Mouse (Mus musculus) lung, embryonic 14.5 days (tissue): ENCODE data around the gene Nans. TPM values are rescaled to one million over a fixed set of nuclear protein-coding genes. Genes with fewer than 3 reads are reported as not detected.

ENCODE experiments used
- ATAC-seq: fragments of 200-750 bp; cut with Nextera tagmentation; 2 replicates; pipeline ENCODE4 v1.8.0; 2017; ENCODE audit warnings: mild to moderate bottlenecking, moderate TSS enrichment, moderate library complexity; ENCODE audit not compliant: insufficient read depth
- DNase-seq: peaks from one replicate; pipeline ENCODE4 v3.0.0-alpha.2; 2015
- H3K27ac ChIP-seq: fragments of 300-500 bp; sonication (generic); 2 replicates; pipeline ENCODE4 v1.5.1; 2014; ENCODE audit warnings: low read depth, mild to moderate bottlenecking, moderate library complexity
- H3K27me3 ChIP-seq: fragments of 300-500 bp; sonication (generic); 2 replicates; pipeline ENCODE4 v1.6.1; 2014; ENCODE audit warnings: low read length, control low read depth; ENCODE audit not compliant: insufficient read depth
- H3K36me3 ChIP-seq: fragments of 300-500 bp; sonication (generic); 2 replicates; pipeline ENCODE4 v1.6.1; 2014; ENCODE audit warnings: control low read depth; ENCODE audit not compliant: insufficient read depth
- H3K4me1 ChIP-seq: fragments of 300-500 bp; sonication (generic); 2 replicates; pipeline ENCODE4 v1.6.1; 2014; ENCODE audit warnings: antibody characterized with exemption, control low read depth; ENCODE audit not compliant: insufficient read depth
- H3K4me2 ChIP-seq: fragments of 300-500 bp; sonication (generic); 2 replicates; pipeline ENCODE4 v1.6.1; 2014; ENCODE audit warnings: mild to moderate bottlenecking
- H3K4me3 ChIP-seq: fragments of 300-500 bp; sonication (generic); 2 replicates; pipeline ENCODE4 v1.5.1; 2014; ENCODE audit warnings: low read depth, low read length
- H3K9ac ChIP-seq: fragments of 300-500 bp; sonication (generic); 2 replicates; pipeline ENCODE4 v1.6.1; 2014
- H3K9me3 ChIP-seq: fragments of 300-500 bp; sonication (generic); 2 replicates; pipeline ENCODE4 v1.6.1; 2016; ENCODE audit warnings: low read depth, low read length, control low read depth
- CTCF ChIP-seq: IDR thresholded peaks from 2 replicates; pipeline ENCODE4 v1.5.1; 2016; ENCODE audit warnings: antibody characterized with exemption, low read depth
- WGBS: fragments of 180-500 bp; shearing (Covaris S2); extraction: QIAGEN DNeasy Blood & Tissue Kit; methylation state at CpG from one replicate; pipeline ENCODE4 v1.1.7; 2014; 5-methylcytosine and 5-hydroxymethylcytosine counted together
- polyA plus RNA-seq: library from polyadenylated mRNA; unstranded; fragments of >200 nt; fragmentation: Nextera tagmentation; extraction: Ambion mirVana; gene quantifications from 2 replicates; pipeline ENCODE4 v1.2.1, GENCODE M21; 2014

The Nans gene
- polyA plus RNA-seq, 1 experiment from 2014 or later, result 75.8 TPM

DNA sequence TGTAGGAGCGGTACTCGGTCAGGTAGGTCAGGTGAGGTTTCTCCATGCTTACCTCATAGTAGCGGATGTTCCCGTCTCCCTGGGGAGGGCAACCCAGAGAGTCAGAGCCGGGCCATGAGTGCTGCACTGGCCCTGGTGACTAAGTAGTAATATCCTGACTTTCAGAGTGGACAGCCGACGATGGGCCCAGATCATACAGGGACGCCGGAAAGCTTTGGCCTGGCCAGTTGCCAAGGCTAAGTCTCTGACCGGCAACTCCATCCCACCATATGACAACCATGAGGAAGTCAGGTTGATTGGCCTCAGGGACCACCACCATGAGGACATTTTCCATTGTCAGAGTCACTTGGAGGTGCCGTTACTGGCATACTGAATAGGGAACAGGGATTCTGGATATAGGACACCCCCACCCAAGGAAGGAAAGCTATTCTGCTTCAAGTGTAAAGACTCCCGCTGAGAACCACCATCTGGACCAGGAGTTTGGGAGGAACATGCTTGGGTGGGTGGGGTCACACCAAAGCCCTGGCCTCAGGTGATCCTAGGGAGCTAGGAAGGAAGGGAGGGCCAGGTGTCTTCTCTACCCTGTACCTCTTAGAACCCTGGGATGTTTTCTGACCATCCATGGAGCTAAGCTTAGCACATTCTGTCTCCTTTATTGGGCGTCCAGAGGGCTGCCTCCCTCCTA lies 54.5 kb downstream of the Nans start:
- TF ChIP-seq CTCF, result no peak
- no peaks in the 10 kb centered on the region for H3K36me3 ChIP-seq
- no peaks in the 10 kb centered on the region for H3K9me3 ChIP-seq
- H3K27ac ChIP-seq, result no peak overlapping the region
- no peak overlapping the region for H3K4me2 ChIP-seq
- WGBS, result 80% methylated on average over 13 of the region's 13 CpGs
- no peak overlapping the region for H3K9ac ChIP-seq
- H3K4me3 ChIP-seq, result no peak overlapping the region
- H3K4me1 ChIP-seq, result no peaks in the 10 kb centered on the region
- DNase-seq, result no peak
- ATAC-seq, result no peak
- no peaks in the 10 kb centered on the region; the same call in 1 of the 2 replicates for H3K27me3 ChIP-seq

- TF ChIP-seq CTCF, result peak; percentile 41
- Histone ChIP-seq H3K9me3 (no peaks in the 10 kb centered on the region), H3K27me3 (no peaks in the 10 kb centered on the region), H3K36me3 (no peaks in the 10 kb centered on the region), H3K4me3 (no peak overlapping the region), H3K9ac (no peak overlapping the region), H3K4me1 (no peaks in the 10 kb centered on the region), H3K4me2 (no peak overlapping the region), H3K27ac (no peak overlapping the region)
- ATAC-seq (no peak), DNase-seq (peak; percentile 28)
- WGBS, result 23% methylated on average over 1 of the region's 1 CpGs
Observed at GRCm38 (mm10) chr4:46544313-46544712, 55.3 kb downstream of the Nans start.

DNA sequence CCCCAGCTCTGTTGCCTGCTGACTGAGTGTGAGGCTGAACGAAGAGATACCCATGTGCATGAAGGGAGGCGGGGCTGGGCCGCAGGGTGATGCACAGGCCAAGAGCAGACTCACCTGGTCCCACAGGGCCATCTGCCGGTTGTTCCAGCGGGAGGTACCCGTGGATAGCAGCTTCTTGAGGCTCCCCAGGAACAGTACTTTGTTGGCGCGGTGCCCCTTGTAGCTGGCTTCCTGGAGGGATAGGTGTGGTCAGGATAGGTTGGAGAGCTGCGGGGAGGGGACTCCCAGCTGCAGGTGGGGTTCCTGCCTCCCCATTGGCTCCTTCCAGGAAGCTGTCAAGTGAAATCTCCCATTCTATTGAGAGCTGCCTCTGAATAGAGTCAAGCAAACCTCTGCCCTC lies 56.5 kb downstream of the Nans start:
- Histone ChIP-seq H3K36me3 (no peaks in the 10 kb centered on the region), H3K9me3 (no peaks in the 10 kb centered on the region), H3K9ac (no peak overlapping the region), H3K27ac (no peak overlapping the region), H3K27me3 (no peaks in the 10 kb centered on the region), H3K4me3 (no peak overlapping the region), H3K4me2 (no peak overlapping the region), H3K4me1 (no peaks in the 10 kb centered on the region)
- ATAC-seq (no peak), DNase-seq (peak; percentile 47)
- 13% methylated on average over 9 of the region's 9 CpGs for WGBS
- TF ChIP-seq CTCF, result peak; percentile 20; the same call in 1 of the 2 replicates

DNA sequence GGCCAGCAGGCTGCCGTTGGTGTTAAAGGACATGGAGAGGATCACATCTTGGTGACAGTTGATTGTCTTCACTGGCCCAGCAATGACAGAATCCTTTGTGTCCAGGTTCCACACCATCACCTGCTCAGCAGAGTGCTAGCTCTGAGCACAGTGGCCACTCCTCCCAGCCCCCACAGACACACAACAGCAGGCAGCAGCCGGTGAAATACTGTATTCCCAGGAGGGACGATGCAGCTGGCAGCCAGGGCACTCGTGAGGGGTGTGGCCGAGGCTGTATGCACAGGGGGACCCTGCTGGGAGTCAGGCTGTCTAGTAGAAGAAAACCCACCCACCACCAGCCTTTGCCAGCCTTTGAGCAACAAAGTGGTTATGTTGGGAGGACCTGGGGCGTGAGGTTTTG lies 57.7 kb downstream of the Nans start:
- ATAC-seq (no peak), DNase-seq (no peak)
- no peaks in the 10 kb centered on the region for H3K4me1 ChIP-seq
- no peak overlapping the region for H3K9ac ChIP-seq
- no peak overlapping the region for H3K4me3 ChIP-seq
- H3K27me3 ChIP-seq, result no peaks in the 10 kb centered on the region
- no peak overlapping the region for H3K27ac ChIP-seq
- no peaks in the 10 kb centered on the region for H3K36me3 ChIP-seq
- 0 out of 2 replicates have a peak, but pooled peaks have one; percentile 3 for TF ChIP-seq CTCF
- 35% methylated on average over 6 of the region's 6 CpGs for WGBS
- no peak overlapping the region for H3K4me2 ChIP-seq
- H3K9me3 ChIP-seq, result no peaks in the 10 kb centered on the region

- no peaks in the 10 kb centered on the region for H3K36me3 ChIP-seq
- H3K4me2 ChIP-seq, result no peak overlapping the region
- 76% methylated on average over 9 of the region's 10 CpGs for WGBS
- H3K27me3 ChIP-seq, result no peaks in the 10 kb centered on the region
- DNase-seq, result no peak
- no peaks in the 10 kb centered on the region for H3K9me3 ChIP-seq
- TF ChIP-seq CTCF, result no peak
- H3K4me3 ChIP-seq, result no peak overlapping the region
- no peak overlapping the region for H3K27ac ChIP-seq
- no peaks in the 10 kb centered on the region for H3K4me1 ChIP-seq
- no peak overlapping the region for H3K9ac ChIP-seq
- no peak for ATAC-seq
Observed at GRCm38 (mm10) chr4:46549979-46550378, 60.9 kb downstream of the Nans start.

DNA sequence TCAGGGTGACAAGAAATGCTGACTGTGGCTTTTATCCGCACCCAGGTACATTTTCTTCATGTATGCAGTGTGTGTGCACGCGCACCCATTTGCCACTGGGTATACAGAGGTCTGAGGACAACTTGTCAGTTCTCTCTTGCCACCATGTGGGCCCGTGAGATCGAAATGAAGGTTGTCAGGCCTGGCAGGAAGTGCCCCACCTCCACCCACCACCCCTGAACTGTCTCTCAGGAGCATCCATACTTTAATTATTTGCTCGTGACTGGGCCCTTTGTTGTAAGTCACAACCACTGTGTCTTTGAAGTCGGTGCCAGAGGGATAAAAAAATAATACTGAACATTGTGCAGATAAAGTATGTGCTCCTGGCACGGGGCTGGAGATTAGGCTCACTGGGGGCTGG lies 61.4 kb downstream of the Nans start:
- TF ChIP-seq CTCF, result no peak
- no peaks in the 10 kb centered on the region for H3K9me3 ChIP-seq
- H3K4me3 ChIP-seq, result no peak overlapping the region
- 59% methylated on average over 8 of the region's 8 CpGs for WGBS
- no peaks in the 10 kb centered on the region for H3K4me1 ChIP-seq
- H3K27me3 ChIP-seq, result no peaks in the 10 kb centered on the region
- ATAC-seq, result no peak
- H3K9ac ChIP-seq, result no peak overlapping the region
- no peaks in the 10 kb centered on the region for H3K36me3 ChIP-seq
- no peak for DNase-seq
- no peak overlapping the region for H3K27ac ChIP-seq
- H3K4me2 ChIP-seq, result no peak overlapping the region

Other genes with a start within 250 kb of the Nans start
- gene Foxe1, start 145.6 kb upstream of the Nans start, polyA plus RNA-seq, result not detected in 2 replicates
- 9.2 and 9.4 TPM in 2 replicates for gene Trmo, start 99.8 kb upstream of the Nans start, polyA plus RNA-seq
- gene Hemgn, start 75.7 kb upstream of the Nans start, polyA plus RNA-seq, result 0.55 and 0.74 TPM in 2 replicates
- gene Anp32b, start 38.3 kb upstream of the Nans start, polyA plus RNA-seq, result 315 and 330 TPM in 2 replicates
- 1.7 and 3.1 TPM in 2 replicates for gene Trim14, start 46.9 kb downstream of the Nans start, polyA plus RNA-seq
- gene Coro2a, start 113.0 kb downstream of the Nans start, polyA plus RNA-seq, result 2.6 and 3.3 TPM in 2 replicates
- 3.2 and 3.5 TPM in 2 replicates for gene Tbc1d2, start 161.0 kb downstream of the Nans start, polyA plus RNA-seq